Comparison of ENCODE assay signal across 8 mouse cellular contexts in the genomic region with DNA sequence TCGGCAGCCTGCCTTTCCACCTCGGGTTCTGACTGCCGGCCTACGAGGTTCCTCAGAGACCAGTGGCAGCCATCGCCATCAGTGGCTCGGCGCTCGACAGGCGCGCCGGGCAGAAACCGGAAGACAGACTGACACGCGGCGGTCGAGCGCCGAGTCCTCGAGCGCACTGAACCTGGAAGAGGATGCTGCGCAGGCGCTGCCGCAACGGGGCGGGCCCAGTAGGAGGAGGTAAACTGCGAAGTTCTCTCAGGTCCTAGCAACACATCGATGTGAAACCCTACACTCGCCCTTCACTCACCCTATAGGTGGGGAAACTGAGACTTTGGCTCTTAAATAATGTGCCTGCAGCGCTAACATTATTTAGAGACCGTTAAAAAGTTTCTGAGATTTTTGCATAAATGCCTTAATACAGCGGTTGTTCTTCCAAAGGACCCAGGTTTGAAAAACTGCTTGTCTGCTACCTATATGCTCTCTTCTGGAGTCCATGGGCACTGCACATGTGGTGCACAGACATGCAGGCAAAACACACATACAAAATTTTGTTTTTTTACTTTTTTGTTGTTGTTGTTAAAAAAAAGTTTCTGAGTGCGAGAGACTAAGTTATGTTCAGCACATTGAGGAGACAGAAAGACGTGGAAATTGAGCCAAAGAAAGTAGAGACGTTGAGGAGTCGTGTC. TPM values are rescaled to one million over a fixed set of nuclear protein-coding genes. Genes with fewer than 3 reads are reported as not detected.
DNase-seq lines count a peak whose midpoint lies in the region; ATAC-seq lines count a peak whose summit lies in the region.

Gene Rbsn, minus strand, starts transcription at position 153 of the 677 bp plus-strand sequence.

- WGBS in hindbrain, embryonic 14.5 days, result 10% methylated on average over 35 of the region's 35 CpGs

- H3K27ac ChIP-seq in hindbrain, embryonic 14.5 days, result peak within 1 kb of the TSS; percentile 94

- no peaks in the 10 kb centered on the region for H3K27me3 ChIP-seq in hindbrain, embryonic 14.5 days (ENCODE audit: control insufficient read depth, insufficient read depth, low read length)

- peak; percentile 94 for ATAC-seq in hindbrain, embryonic 14.5 days (ENCODE audit: low FRiP score)

- peak within 1 kb of the TSS; percentile 95 for H3K9ac ChIP-seq in hindbrain, embryonic 14.5 days

- peaks cover 15% of the 10 kb centered on the region for H3K36me3 ChIP-seq in hindbrain, embryonic 14.5 days (replicated peaks; ENCODE audit: control insufficient read depth, insufficient read depth)

- H3K9me3 ChIP-seq in hindbrain, embryonic 14.5 days (ENCODE audit: control insufficient read depth, low read length), result no peaks in the 10 kb centered on the region

- peak within 1 kb of the TSS; percentile 96 for H3K4me2 ChIP-seq in hindbrain, embryonic 14.5 days (replicated peaks)

- peak; percentile 96 for DNase-seq in R1 (ENCODE audit: low read depth, low spot score)
- peak; percentile 92 to 95 for DNase-seq in cerebellum, postnatal 25 days
- peak; percentile 76 to 83 for DNase-seq in frontal cortex, postnatal 25 days (ENCODE audit: low spot score in 2 of 2)
- DNase-seq in hindbrain, embryonic 14.5 days (ENCODE audit: low spot score), result peak; percentile 92
- DNase-seq in layer of hippocampus, postnatal 36 days, result peak; percentile 88
- DNase-seq in lung, postnatal 36 days, result peak; percentile 96
- peak; percentile 95 for DNase-seq in retina, postnatal 1 day
- peak; percentile 72 for DNase-seq in urinary bladder, adult 2 months (ENCODE audit: low spot score)

- peak within 1 kb of the TSS; percentile 89 for H3K4me3 ChIP-seq in hindbrain, embryonic 14.5 days (replicated peaks; ENCODE audit: low read length)

- peaks cover 11% of the 10 kb centered on the region for H3K4me1 ChIP-seq in hindbrain, embryonic 14.5 days (replicated peaks; ENCODE audit: control insufficient read depth, insufficient read depth, low read length)

RNA-seq across cellular contexts. Expression of gene Rbsn, which starts in this region (rescaled TPM):
- polyA plus RNA-seq in hindbrain, embryonic 14.5 days (2014; fragmentation: Nextera tagmentation; extraction: Ambion mirVana), result 22.4 and 26.8 TPM in 2 replicates
- 10 to 100 TPM; 41.7 to 45.3 TPM for total RNA-seq in layer of hippocampus, postnatal 36 days (2021)
- 11.5 and 13.9 TPM in 2 replicates for polyA plus RNA-seq in urinary bladder, adult 2 months (2012; rRNA removed)

Comparison
In these comparisons a context has a peak if more than half of its experiments do, and no peak if none do; other contexts are left out.
1. Peak in every context shown above with its lines: DNase-seq, ATAC-seq, H3K4me3 ChIP-seq and H3K27ac ChIP-seq.